Mouse (Mus musculus) stomach, embryonic 16.5 days (tissue): ENCODE data around the gene Utrn. TPM values are rescaled to one million over a fixed set of nuclear protein-coding genes. Genes with fewer than 3 reads are reported as not detected.

Experiments
- ATAC-seq: fragments of 200-750 bp; cut with Nextera tagmentation; 2 replicates; pipeline ENCODE4 v1.8.0; 2017; ENCODE audit warnings: moderate number of reproducible peaks, moderate TSS enrichment; ENCODE audit not compliant: insufficient read depth, low FRiP score
- H3K27ac ChIP-seq: fragments of 300-500 bp; sonication (generic); 2 replicates; pipeline ENCODE4 v1.5.1; 2014; ENCODE audit warnings: low read length
- H3K27me3 ChIP-seq: fragments of 300-500 bp; sonication (generic); 2 replicates; pipeline ENCODE4 v1.6.1; 2014; ENCODE audit warnings: low read length, control low read depth, mixed read lengths; ENCODE audit not compliant: control insufficient read depth, insufficient read depth
- H3K36me3 ChIP-seq: fragments of 300-500 bp; sonication (generic); 2 replicates; pipeline ENCODE4 v1.6.1; 2014; ENCODE audit warnings: low read length; ENCODE audit not compliant: control insufficient read depth, insufficient read depth
- H3K4me1 ChIP-seq: fragments of 300-500 bp; sonication (generic); 2 replicates; pipeline ENCODE4 v1.6.1; 2014; ENCODE audit warnings: low read length, control low read depth, mixed read lengths; ENCODE audit not compliant: control insufficient read depth, insufficient read depth
- H3K4me2 ChIP-seq: fragments of 300-500 bp; sonication (generic); 2 replicates; pipeline ENCODE4 v1.6.1; 2014; ENCODE audit warnings: low read depth, low read length, mixed read lengths
- H3K4me3 ChIP-seq: fragments of 300-500 bp; sonication (generic); replicated peaks from 2 replicates; pipeline ENCODE4 v1.5.1; 2014; ENCODE audit warnings: mild to moderate bottlenecking, low read length
- H3K9ac ChIP-seq: fragments of 300-500 bp; sonication (generic); 2 replicates; pipeline ENCODE4 v1.6.1; 2014; ENCODE audit warnings: low read length
- H3K9me3 ChIP-seq: fragments of 300-500 bp; sonication (generic); replicated peaks from 2 replicates; pipeline ENCODE4 v1.6.1; 2016; ENCODE audit warnings: low read length, control low read depth; ENCODE audit not compliant: control insufficient read depth
- WGBS: fragments of 180-500 bp; shearing (Covaris S2); extraction: QIAGEN DNeasy Blood & Tissue Kit; methylation state at CpG from one replicate; pipeline ENCODE4 v1.1.7; 2014; 5-methylcytosine and 5-hydroxymethylcytosine counted together
- polyA plus RNA-seq: library from polyadenylated mRNA; unstranded; fragments of >200 nt; fragmentation: Nextera tagmentation; extraction: Ambion mirVana; gene quantifications from 2 replicates; pipeline ENCODE4 v1.2.1, GENCODE M21; 2015

The Utrn gene
- polyA plus RNA-seq, 1 experiment from 2014 or later: 72.0 TPM

DNA sequence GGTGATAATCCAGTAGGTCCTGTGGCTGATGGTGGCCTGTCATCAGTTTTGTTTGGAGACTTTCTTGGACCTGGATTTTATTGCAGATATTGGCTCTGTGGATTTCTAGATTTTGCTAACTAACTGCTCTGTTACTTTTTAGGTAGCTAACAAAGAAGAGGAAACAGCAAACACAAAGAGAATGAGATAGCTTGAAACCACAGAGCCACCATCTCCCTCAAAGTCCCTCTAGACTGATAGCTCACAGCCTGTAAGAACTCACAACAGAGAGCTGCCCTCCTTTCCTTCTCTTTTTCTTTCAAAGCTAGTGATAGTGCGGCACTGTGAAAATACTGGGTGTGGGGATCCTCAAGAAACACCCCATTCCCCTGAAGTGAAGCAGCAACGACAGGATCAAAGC lies 444.2 kb downstream of the Utrn start:
- ATAC-seq: no peak
- H3K27me3 ChIP-seq: no peaks in the 10 kb centered on the region
- WGBS: 73% methylated on average over 2 of the region's 2 CpGs

DNA sequence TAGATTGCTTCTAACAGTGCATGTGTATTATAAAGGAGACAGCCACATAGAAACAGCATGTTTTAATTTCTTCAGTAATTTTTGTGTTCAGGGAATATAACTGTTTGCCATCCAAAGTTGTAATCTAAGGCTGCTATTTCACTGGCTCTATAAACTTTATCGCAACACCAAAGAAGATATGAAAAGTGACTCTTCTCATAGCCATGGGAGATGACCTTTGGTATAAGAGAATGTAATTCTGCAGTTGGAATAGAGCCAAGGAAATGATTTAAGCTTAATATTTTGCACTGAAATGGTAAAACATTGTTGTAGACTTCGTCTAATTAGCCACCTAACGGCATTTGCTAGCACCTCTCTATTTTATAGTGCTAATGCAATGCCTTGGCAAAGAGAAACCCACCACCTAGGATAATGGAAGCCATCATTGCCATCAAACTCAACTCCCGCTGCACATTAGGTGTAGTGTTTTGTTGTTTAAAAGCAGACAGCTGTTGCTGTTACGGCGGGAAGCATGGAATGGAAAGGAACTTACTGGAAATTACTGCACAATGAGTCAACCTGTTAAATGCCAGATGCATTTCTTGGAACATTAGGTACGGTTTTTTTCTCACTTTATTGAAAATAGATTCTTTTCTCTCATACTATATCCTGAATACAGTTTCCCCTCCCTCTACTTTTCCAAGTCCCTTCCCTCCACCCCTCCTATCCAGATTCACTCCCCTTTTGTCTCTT lies 445.0 kb downstream of the Utrn start:
- no peaks in the 10 kb centered on the region for H3K36me3 ChIP-seq
- H3K4me2 ChIP-seq: no peak overlapping the region
- ATAC-seq: no peak
- H3K4me3 ChIP-seq: no peak overlapping the region
- H3K4me1 ChIP-seq: no peaks in the 10 kb centered on the region
- no peak overlapping the region for H3K9ac ChIP-seq
- no peak overlapping the region for H3K27ac ChIP-seq
- H3K27me3 ChIP-seq: no peaks in the 10 kb centered on the region
- no peaks in the 10 kb centered on the region for H3K9me3 ChIP-seq
- WGBS: 79% methylated on average over 7 of the region's 7 CpGs

More for the DNA sequence above, 444.2 kb downstream of the Utrn start:
- Histone ChIP-seq H3K9ac (no peak overlapping the region), H3K36me3 (no peaks in the 10 kb centered on the region), H3K4me3 (no peak overlapping the region), H3K27ac (no peak overlapping the region), H3K4me1 (no peaks in the 10 kb centered on the region), H3K9me3 (no peaks in the 10 kb centered on the region), H3K4me2 (no peak overlapping the region)

DNA sequence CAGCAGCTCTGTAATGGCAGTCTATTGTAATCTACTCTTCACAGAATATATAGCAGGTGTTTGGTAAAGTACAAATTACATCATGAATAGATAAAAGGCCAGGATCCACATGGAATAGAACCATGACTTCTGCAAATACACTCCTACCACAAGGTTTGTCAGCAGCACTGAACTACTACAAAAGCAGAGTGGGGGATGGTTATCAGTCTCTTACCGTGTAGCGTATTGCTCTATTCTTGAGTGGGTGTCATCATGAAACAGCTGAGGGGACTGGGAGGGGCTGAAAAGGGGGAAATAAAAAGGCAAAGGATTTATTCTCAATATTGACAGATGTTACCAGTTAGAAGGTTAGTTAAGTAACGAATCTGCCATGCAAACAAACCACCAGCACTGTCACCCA lies 454.2 kb downstream of the Utrn start:
- Histone ChIP-seq H3K9ac (no peak overlapping the region), H3K4me2 (no peak overlapping the region), H3K9me3 (no peaks in the 10 kb centered on the region), H3K27me3 (no peaks in the 10 kb centered on the region), H3K4me1 (no peaks in the 10 kb centered on the region), H3K27ac (no peak overlapping the region), H3K36me3 (no peaks in the 10 kb centered on the region), H3K4me3 (no peak overlapping the region)
- no peak for ATAC-seq
- 95% methylated on average over 3 of the region's 3 CpGs for WGBS

DNA sequence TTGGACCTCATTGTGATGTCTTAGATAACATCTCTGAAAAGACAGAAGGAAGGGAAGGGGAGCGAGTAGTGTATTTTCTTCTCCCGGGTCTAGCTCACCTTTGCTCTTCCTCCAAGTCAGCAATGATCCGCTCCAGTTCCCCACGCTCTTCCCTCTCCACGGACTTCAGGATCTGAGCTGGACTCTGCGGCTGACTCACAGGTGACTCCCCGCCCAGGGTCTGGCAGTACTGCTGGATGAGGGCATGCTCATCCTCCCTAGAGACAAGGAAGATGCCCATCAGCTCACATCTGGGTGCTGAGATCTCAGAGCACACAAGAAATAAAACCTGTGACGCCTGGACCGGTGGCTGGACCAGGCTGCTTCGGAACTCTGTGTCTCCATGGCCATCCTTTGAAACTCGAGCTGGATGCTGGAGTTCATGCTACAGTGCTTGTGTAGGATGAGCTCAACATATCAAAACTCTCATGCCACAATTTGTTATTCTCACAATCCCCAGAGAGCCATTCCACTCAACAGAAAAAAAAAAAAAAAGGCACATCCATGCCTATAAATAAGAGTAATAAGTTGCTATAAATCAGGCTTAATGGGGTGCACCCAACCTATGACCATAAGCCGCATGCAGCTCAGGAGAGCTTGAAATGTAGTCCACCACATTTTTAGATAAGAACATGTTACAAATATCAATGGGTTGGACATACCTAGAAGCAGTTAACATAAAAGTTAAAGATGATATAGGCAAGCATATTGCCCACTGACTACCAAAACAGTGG lies 462.6 kb downstream of the Utrn start:
- Histone ChIP-seq H3K4me2 (no peak overlapping the region), H3K9me3 (no peaks in the 10 kb centered on the region), H3K4me1 (no peaks in the 10 kb centered on the region), H3K36me3 (peaks cover 9% of the 10 kb centered on the region; the same call in 1 of the 2 replicates), H3K4me3 (no peak overlapping the region), H3K27ac (no peak overlapping the region), H3K9ac (no peak overlapping the region), H3K27me3 (no peaks in the 10 kb centered on the region)
- ATAC-seq: no peak
- WGBS: 87% methylated on average over 12 of the region's 12 CpGs

DNA sequence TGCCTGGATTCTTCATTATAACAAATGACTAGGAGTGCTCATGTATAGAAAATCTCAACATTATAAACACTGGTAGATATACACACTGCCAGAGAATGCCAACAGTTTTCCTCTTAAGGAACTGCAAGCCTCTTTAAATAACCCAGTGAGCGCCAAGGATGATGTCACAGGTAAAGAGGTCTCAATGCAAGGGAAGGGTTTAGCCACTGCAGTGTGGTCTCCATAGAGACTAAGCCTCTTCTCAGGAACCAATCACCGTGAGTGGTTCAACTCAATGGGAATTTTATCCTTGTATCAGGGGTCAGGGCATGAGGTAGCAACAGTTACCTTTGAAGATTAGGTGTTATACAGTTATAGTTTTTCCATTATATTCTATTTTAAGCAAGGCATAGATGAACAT lies 469.7 kb downstream of the Utrn start:
- peak; percentile 47; the same call in 1 of the 2 replicates for ATAC-seq
- no peak overlapping the region for H3K27ac ChIP-seq
- no peaks in the 10 kb centered on the region for H3K27me3 ChIP-seq
- no peaks in the 10 kb centered on the region for H3K9me3 ChIP-seq
- H3K9ac ChIP-seq: no peak overlapping the region
- H3K4me2 ChIP-seq: no peak overlapping the region
- peaks cover 7% of the 10 kb centered on the region; the same call in 1 of the 2 replicates for H3K36me3 ChIP-seq
- no peak overlapping the region for H3K4me3 ChIP-seq
- no peaks in the 10 kb centered on the region for H3K4me1 ChIP-seq
- 59% methylated on average over 2 of the region's 2 CpGs for WGBS

DNA sequence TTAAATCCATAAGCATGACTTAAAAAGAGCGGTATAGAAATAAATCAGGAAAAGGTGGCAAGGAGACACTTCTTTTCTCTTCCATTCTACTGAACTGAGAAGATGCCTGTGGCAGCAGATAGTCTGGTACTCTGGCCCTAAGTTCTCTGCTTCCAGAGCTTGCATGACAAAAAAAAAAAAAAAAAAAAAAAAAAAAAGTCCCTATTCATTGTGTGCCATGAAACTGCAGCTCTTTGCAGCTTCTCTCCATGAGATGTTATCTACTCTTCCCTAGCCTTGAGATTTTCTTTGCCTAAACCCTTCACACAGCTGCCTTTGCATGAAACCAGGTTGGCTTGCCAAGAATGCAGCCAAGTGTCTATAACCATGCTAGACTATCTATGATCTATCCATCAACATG lies 489.0 kb downstream of the Utrn start:
- Histone ChIP-seq H3K4me3 (no peak overlapping the region), H3K9me3 (no peaks in the 10 kb centered on the region), H3K9ac (no peak overlapping the region), H3K27me3 (no peaks in the 10 kb centered on the region), H3K27ac (no peak overlapping the region), H3K36me3 (no peaks in the 10 kb centered on the region), H3K4me2 (no peak overlapping the region), H3K4me1 (no peaks in the 10 kb centered on the region)
- no peak for ATAC-seq
- 94% methylated on average over 1 of the region's 1 CpGs for WGBS

DNA sequence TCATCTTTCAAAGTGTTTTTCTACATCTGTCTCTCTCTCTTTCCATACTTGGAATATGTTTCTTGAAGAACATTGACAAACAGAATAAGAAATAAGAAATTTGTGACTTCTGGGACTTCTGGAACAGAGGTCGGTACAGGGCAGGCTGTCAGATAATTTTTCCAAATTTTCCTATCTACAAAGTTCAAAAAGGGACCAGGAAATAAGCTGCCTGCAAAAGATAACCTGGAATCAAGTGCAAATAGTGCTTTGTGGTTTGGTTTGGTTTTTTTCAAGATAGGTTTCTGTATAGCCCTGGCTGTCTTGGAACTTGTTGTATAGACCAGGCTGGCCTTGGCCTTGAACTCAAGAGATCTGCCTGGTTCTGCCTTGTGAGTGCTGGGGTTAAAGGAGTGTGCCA lies 490.0 kb downstream of the Utrn start:
- WGBS: 98% methylated on average over 1 of the region's 1 CpGs
- no peak for ATAC-seq
- H3K9me3 ChIP-seq: no peaks in the 10 kb centered on the region

DNA sequence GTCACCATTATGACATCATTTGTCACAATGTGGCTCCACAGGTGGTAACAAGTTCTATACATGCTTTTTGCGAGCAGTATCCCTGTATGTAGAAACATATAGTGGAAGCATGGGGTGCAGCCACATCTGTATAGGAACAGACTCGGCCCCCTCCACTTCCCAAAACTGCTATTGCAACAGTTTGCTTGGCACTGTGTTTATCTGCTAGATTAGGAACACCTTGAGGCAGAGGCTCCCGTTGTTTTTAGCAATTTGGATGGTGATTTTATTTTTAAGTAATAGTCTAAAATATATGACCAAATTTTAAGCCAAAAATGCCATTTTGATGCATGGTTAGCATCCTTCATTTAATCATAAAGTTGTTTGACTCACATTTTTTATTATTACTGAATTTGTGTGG lies 491.4 kb downstream of the Utrn start:
- no peak overlapping the region for H3K9ac ChIP-seq
- no peak overlapping the region for H3K4me3 ChIP-seq
- no peaks in the 10 kb centered on the region for H3K9me3 ChIP-seq
- H3K27me3 ChIP-seq: no peaks in the 10 kb centered on the region
- no peaks in the 10 kb centered on the region for H3K4me1 ChIP-seq
- 65% methylated on average over 3 of the region's 3 CpGs for WGBS
- no peak for ATAC-seq
- H3K4me2 ChIP-seq: no peak overlapping the region
- H3K36me3 ChIP-seq: no peaks in the 10 kb centered on the region
- no peak overlapping the region for H3K27ac ChIP-seq

More for the DNA sequence above, 490.0 kb downstream of the Utrn start:
- Histone ChIP-seq H3K27ac (no peak overlapping the region), H3K9ac (no peak overlapping the region), H3K36me3 (no peaks in the 10 kb centered on the region), H3K4me3 (no peak overlapping the region), H3K4me2 (no peak overlapping the region), H3K27me3 (no peaks in the 10 kb centered on the region), H3K4me1 (no peaks in the 10 kb centered on the region)

DNA sequence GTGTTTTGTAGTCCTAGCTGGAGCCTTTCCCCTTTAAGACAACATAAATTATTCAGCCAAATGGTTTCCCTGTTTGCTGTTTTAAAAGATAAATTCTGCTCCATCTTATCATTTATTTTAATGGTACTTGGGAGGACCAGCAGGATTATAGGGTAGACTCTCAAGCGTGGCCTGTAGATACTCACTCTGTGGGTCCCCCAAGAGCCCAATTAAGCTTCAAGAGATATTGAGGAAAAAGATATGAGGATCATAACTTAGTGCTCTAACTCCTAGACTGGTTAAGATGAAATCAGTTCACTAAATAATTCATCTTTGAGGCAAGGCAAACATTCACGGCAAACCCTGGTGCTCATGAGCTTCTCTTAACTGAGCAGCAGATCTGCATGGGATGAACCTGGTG lies 493.1 kb downstream of the Utrn start:
- Histone ChIP-seq H3K27ac (no peak overlapping the region), H3K4me1 (no peaks in the 10 kb centered on the region), H3K4me2 (no peak overlapping the region), H3K9ac (no peak overlapping the region), H3K36me3 (no peaks in the 10 kb centered on the region), H3K27me3 (no peaks in the 10 kb centered on the region), H3K9me3 (no peaks in the 10 kb centered on the region), H3K4me3 (no peak overlapping the region)
- no peak for ATAC-seq
- 58% methylated on average over 2 of the region's 2 CpGs for WGBS
